In genomic region chr5:113099546-113099945, GRCm38 (mm10) we compare ENCODE assay signal across 8 mouse cellular contexts. TPM values are rescaled to one million over a fixed set of nuclear protein-coding genes. Genes with fewer than 3 reads are reported as not detected.
DNase-seq lines count a peak whose midpoint lies in the region; ATAC-seq and TF ChIP-seq lines count a peak whose summit lies in the region.

No protein-coding gene starts in this region.

- H3K27me3 ChIP-seq in heart, adult 2 months (ENCODE audit: control insufficient read depth, insufficient read depth, low read length) = no peaks in the 10 kb centered on the region
- no peaks in the 10 kb centered on the region for H3K27me3 ChIP-seq in kidney, embryonic 15.5 days
- no peaks in the 10 kb centered on the region for H3K27me3 ChIP-seq in liver, adult 2 months (ENCODE audit: control insufficient read depth, insufficient read depth, low read length)
- H3K27me3 ChIP-seq in splenic B cell, adult 2 months (ENCODE audit: control insufficient read depth, insufficient read depth, low read length, poor library complexity, severe bottlenecking) = no peaks in the 10 kb centered on the region

- no peak overlapping the region for H3K4me3 ChIP-seq in heart, adult 2 months
- H3K4me3 ChIP-seq in kidney, embryonic 15.5 days (replicated peaks) = no peak overlapping the region
- no peak overlapping the region for H3K4me3 ChIP-seq in liver, adult 2 months (ENCODE audit: insufficient read depth, low read depth, low read length)

- no peak; the same call in 1 of the 2 replicates for TF ChIP-seq CTCF in heart, adult 2 months (IDR thresholded peaks at IDR 0.05)
- TF ChIP-seq CTCF in liver, adult 2 months (IDR thresholded peaks at IDR 0.05; ENCODE audit: low read depth, low read length) = peak; percentile 100

- no peak overlapping the region for H3K9ac ChIP-seq in heart, adult 2 months (ENCODE audit: low read depth, low read length)
- no peak overlapping the region for H3K9ac ChIP-seq in kidney, embryonic 15.5 days
- H3K9ac ChIP-seq in liver, adult 2 months (ENCODE audit: low read depth, low read length) = no peak overlapping the region

- 0 out of 2 replicates have a peak, but pooled peaks have one; percentile 7 for ATAC-seq in kidney, embryonic 15.5 days (replicated peaks; ENCODE audit: low FRiP score)

- peak; percentile 98 for TF ChIP-seq EP300 in heart, adult 2 months (IDR thresholded peaks at IDR 0.05; ENCODE audit: insufficient read depth, low read depth, low read length)

- peak; percentile 34 for DNase-seq in 3T3-L1 (ENCODE audit: low read depth, low spot score)
- peak; percentile 95 for DNase-seq in adrenal gland, postnatal 14 days
- peak; percentile 90 for DNase-seq in embryo, embryonic 9.5 days (ENCODE audit: extremely low spot score)
- peak; percentile 80 to 93 for DNase-seq in heart, adult 2 months
- DNase-seq in liver, adult 2 months (ENCODE audit: extremely low read depth, low read depth, low spot score) = peak; percentile 56
- peak; percentile 84 for DNase-seq in natural killer cell, adult 2 months (ENCODE audit: low spot score in 2 of 2)
- peak; percentile 86 for DNase-seq in splenic B cell, adult 2 months (ENCODE audit: low read depth, low spot score)

- peaks cover 1% of the 10 kb centered on the region; the same call in 1 of the 2 replicates for H3K4me1 ChIP-seq in heart, adult 2 months (ENCODE audit: control insufficient read depth, insufficient read depth, low read length)
- peaks cover 20% of the 10 kb centered on the region; the same call in 1 of the 2 replicates for H3K4me1 ChIP-seq in kidney, embryonic 15.5 days
- no peaks in the 10 kb centered on the region for H3K4me1 ChIP-seq in liver, adult 2 months (ENCODE audit: control insufficient read depth, insufficient read depth, low read length)

- no peak overlapping the region for H3K27ac ChIP-seq in heart, adult 2 months
- H3K27ac ChIP-seq in kidney, embryonic 15.5 days = no peak overlapping the region
- H3K27ac ChIP-seq in liver, adult 2 months (replicated peaks; ENCODE audit: insufficient read depth, low read depth, low read length) = no peak overlapping the region

- no peak for TF ChIP-seq POLR2A in heart, adult 2 months (IDR thresholded peaks at IDR 0.05; ENCODE audit: insufficient read depth, low read depth, low read length)
- no peak for TF ChIP-seq POLR2A in liver, adult 2 months (IDR thresholded peaks at IDR 0.05; ENCODE audit: extremely low read depth, insufficient read depth, low read length)

- H3K4me2 ChIP-seq in kidney, embryonic 15.5 days = no peak overlapping the region

- intact Hi-C loops in heart, adult 2 months (cut with DNase I) = loop anchor here (1.0 kb wide), 3 partner anchors 56 to 127 kb away; partner anchors contain the start of gene Tmem211

- 14% methylated on average over 1 of the region's 1 CpGs for WGBS in heart, adult 2 months
- WGBS in kidney, embryonic 15.5 days = 20% methylated on average over 1 of the region's 1 CpGs
- 44% methylated on average over 1 of the region's 1 CpGs for WGBS in liver, adult 2 months

- no peaks in the 10 kb centered on the region for H3K79me2 ChIP-seq in heart, adult 2 months (replicated peaks; ENCODE audit: control insufficient read depth, insufficient read depth, low read length)
- H3K79me2 ChIP-seq in liver, adult 2 months (ENCODE audit: control insufficient read depth, insufficient read depth, low read length) = peaks cover 18% of the 10 kb centered on the region

- no peaks in the 10 kb centered on the region for H3K36me3 ChIP-seq in heart, adult 2 months (ENCODE audit: control insufficient read depth, insufficient read depth, low read length)
- peaks cover 34% of the 10 kb centered on the region for H3K36me3 ChIP-seq in kidney, embryonic 15.5 days
- H3K36me3 ChIP-seq in liver, adult 2 months (ENCODE audit: control insufficient read depth, insufficient read depth, low read length) = peaks cover 33% of the 10 kb centered on the region
- H3K36me3 ChIP-seq in splenic B cell, adult 2 months (ENCODE audit: control insufficient read depth, insufficient read depth, low read length, poor library complexity, severe bottlenecking) = no peaks in the 10 kb centered on the region

- H3K9me3 ChIP-seq in kidney, embryonic 15.5 days (replicated peaks) = no peaks in the 10 kb centered on the region

RNA-seq across cellular contexts. Expression of gene Crybb3, which starts 18.2 kb away (rescaled TPM):
- 1.4 and 2.2 TPM in 2 replicates for total RNA-seq in adrenal gland, postnatal 14 days (2021)
- 1 to 10 TPM in 1 of 2 experiments, under 1 TPM in 1; 0.68 to 1.5 TPM for total RNA-seq in heart, adult 2 months (2021)
- polyA plus RNA-seq in heart, adult 2 months (2012; rRNA removed) = 2.6 and 4.2 TPM in 2 replicates
- 1.1 and 1.2 TPM in 2 replicates for polyA plus RNA-seq in kidney, embryonic 15.5 days (2015; fragmentation: Nextera tagmentation; extraction: Ambion mirVana)
- total RNA-seq in liver, adult 2 months (2014; rRNA removed) = 0.27 and 2.3 TPM in 2 replicates
- 2.4 and 4.3 TPM in 2 replicates for polyA plus RNA-seq in liver, adult 2 months (2012; rRNA removed)

RNA-seq across cellular contexts. Expression of gene Crybb2, which starts 29.6 kb away (rescaled TPM):
- not detected in 2 replicates for total RNA-seq in adrenal gland, postnatal 14 days (2021)
- not detected for total RNA-seq in heart, adult 2 months (2021)
- polyA plus RNA-seq in heart, adult 2 months (2012; rRNA removed) = not detected in 2 replicates
- polyA plus RNA-seq in kidney, embryonic 15.5 days (2015; fragmentation: Nextera tagmentation; extraction: Ambion mirVana) = not detected in 2 replicates
- not detected in 2 replicates for total RNA-seq in liver, adult 2 months (2014; rRNA removed)
- not detected in 2 replicates for polyA plus RNA-seq in liver, adult 2 months (2012; rRNA removed)

Comparison
In these comparisons a context has a peak if more than half of its experiments do, and no peak if none do; other contexts are left out.
1. DNase-seq: peak in every context shown above with its lines; median percentile 95 in adrenal gland, postnatal 14 days; 90 in embryo, embryonic 9.5 days; 86 in heart, adult 2 months; 86 in splenic B cell, adult 2 months; 84 in natural killer cell, adult 2 months; 56 in liver, adult 2 months; 34 in 3T3-L1.